Mouse (Mus musculus) layer of hippocampus, adult 2 months (tissue): ENCODE results near the gene Otogl. TPM values are rescaled to one million over a fixed set of nuclear protein-coding genes. Genes with fewer than 3 reads are reported as not detected.

Experiments
- DNase-seq, 2 experiments: peaks; one replicate each; pipeline ENCODE4 v3.0.0; 2022; ENCODE audit warnings: low spot score in 2 of 2
- H3K27ac ChIP-seq: fragments of 200-600 bp; 2 replicates; pipeline ENCODE4 v1.8.1; 2022
- H3K4me3 ChIP-seq: fragments of 200-600 bp; 2 replicates; pipeline ENCODE4 v1.8.1; 2022; ENCODE audit warnings: mild to moderate bottlenecking
- CTCF ChIP-seq: fragments of 200-600 bp; conservative IDR thresholded peaks from 2 replicates; pipeline ENCODE4 v1.8.1; 2022; ENCODE audit warnings: antibody characterized with exemption, mild to moderate bottlenecking, moderate library complexity
- total RNA-seq, 2 experiments: library from RNA; stranded (reverse); gene quantifications; 2 replicates each; pipeline ENCODE4 v1.2.3; 2021

The Otogl gene
- total RNA-seq, 2 experiments from 2014 or later = 0.29 to 0.41 TPM

GRCm38 (mm10) chr10:107899946-107900345 lies 12.0 kb downstream of the Otogl start:
- Histone ChIP-seq H3K4me3 (no peak overlapping the region), H3K27ac (no peak overlapping the region)
- no peak for TF ChIP-seq CTCF
- DNase-seq = no peak

DNA sequence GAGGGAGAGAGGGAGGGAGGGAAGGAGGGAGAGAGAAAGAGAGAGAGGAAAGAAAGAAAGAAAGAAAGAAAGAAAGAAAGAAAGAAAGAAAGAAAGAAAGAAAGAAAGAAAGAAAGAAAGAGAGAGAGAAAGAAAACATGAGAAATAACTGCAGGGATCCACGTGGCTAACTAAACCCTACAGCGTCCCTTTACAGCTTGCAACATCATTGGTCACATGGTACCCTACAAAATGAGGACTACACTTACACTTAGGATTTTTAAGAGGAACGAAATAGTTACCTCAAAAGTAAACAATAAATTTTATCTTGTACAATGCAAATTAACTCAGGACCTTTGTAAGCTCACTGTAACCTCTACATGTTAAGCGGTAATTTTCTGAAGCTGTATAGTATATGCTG lies 15.8 kb downstream of the Otogl start:
- no peak for TF ChIP-seq CTCF
- Histone ChIP-seq H3K4me3 (no peak overlapping the region), H3K27ac (no peak overlapping the region)
- DNase-seq = no peak

DNA sequence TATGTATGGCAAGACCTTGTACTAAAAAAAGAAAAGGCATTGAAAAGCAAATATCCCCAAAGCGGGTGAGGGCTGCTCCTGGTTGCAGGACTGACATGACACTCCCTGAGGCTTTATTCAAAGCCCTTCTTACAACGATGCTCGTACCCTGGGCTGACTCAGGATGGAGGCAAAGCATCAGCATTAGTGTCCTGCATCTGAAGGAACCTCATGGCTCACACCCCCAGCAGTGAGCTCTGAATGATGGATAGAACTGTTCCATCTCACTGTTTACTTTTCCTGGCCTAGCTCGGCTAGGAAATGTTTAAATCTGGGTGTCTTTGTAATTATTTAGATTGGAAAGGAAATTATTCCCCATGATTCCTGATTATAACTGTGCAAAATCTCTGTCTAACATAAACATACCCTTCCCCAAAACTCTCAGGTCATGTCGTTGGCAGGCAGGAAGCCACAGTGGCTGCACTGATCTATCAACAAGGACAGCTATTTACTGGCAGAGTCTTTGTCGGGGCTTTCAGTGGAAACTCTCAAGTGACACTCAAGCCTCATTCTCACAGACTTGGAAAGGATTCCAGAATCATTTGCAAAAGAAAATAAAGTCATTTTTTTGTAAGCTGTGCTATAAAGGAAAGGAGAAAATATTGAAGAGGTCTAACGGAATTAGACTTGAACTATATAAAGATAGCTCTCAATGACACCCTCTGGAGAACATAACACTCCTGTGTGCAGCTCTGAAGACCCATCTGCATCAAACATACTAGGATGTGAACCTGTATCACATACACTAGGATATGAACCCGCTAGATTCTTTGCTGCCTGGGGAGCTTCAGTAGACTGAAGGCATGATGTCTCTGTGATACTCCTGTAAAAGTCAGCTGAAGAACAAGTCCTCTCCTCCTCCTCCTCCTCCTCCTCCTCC lies 17.0 kb downstream of the Otogl start:
- DNase-seq = no peak
- no peak for TF ChIP-seq CTCF
- H3K27ac ChIP-seq = no peak overlapping the region
- no peak overlapping the region for H3K4me3 ChIP-seq

DNA sequence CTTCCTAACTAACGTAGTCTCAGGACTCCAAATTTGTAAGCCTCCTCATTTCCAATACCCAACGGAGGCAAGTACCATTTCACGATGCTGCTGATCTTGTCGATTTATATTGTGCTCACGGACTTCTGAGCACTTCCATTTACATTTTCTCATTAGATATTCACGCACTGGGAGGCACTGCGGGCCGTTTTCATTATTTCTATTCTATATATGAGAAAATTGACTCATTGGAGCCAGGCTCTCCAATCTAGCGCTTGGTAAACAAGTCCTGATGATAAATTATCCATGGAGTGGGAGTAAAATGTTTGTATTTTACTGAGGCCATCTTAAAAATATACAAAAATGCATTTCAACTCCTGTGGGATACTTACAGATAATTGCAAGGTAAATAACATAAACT lies 21.5 kb downstream of the Otogl start:
- no peak for DNase-seq
- H3K27ac ChIP-seq = no peak overlapping the region

DNA sequence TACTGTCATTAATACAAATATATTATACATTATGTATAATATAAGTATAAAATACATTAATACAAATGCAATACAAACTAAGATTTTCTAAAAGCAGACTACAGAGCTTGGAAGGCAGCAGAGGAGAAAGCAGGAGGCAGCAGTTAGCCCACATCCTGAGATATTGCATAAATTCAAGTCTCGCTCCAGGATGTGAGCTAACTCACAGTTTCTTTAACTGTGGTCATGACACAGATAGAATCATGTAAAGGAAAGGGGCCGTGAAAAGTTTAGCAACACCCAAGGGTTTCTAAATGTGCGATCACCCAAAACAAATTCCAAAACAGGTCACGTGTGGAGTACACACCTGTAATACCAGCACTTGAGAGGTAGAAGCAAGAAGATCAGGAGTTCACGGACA lies 39.4 kb downstream of the Otogl start:
- TF ChIP-seq CTCF = no peak

More for the DNA sequence above, 21.5 kb downstream of the Otogl start:
- no peak overlapping the region for H3K4me3 ChIP-seq
- TF ChIP-seq CTCF = no peak

DNA sequence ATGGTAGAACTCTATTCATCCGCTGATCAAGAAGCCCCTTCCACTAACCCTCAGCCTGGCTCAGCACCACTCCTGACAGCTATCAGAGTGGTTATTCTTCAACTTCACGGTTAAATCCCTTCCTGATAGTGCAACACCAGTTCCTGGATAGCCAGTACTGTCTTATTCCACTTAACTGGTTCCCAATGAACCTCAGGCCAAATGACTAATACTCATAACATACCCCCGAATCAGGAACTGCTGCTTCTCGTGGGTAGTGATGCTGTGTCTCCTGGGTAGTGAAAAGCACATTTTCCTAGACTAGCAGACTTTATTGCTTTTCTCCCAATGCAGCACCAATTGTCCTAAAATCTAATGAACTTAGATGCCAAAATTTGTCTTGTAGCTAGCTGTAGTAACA lies 39.8 kb downstream of the Otogl start:
- TF ChIP-seq CTCF = no peak
- no peak overlapping the region for H3K27ac ChIP-seq
- H3K4me3 ChIP-seq = no peak overlapping the region
- no peak for DNase-seq

More for the DNA sequence above, 39.4 kb downstream of the Otogl start:
- no peak for DNase-seq
- no peak overlapping the region for H3K4me3 ChIP-seq
- H3K27ac ChIP-seq = no peak overlapping the region

DNA sequence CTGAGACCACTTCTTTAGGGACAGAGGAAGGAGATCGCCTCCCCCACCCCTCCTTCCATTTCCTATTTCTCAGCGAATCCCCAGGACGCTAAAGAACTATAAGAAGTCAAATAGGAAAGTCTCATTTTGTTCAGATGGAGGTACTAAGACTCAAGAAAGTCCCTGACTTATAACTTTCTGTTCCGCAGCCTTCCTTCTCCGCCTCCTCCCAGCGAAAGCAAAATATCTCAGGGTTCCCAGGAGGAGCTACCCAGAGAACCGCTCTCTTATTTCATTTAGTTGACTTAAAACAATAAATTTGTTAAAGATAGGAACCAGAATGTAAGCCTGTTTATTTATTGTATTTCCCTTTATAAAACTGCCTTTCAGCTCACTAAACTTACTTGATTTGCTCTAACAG lies 41.4 kb downstream of the Otogl start:
- no peak for DNase-seq
- Histone ChIP-seq H3K4me3 (no peak overlapping the region), H3K27ac (no peak overlapping the region)
- no peak for TF ChIP-seq CTCF

GRCm38 (mm10) chr10:107868904-107869303 lies 43.0 kb downstream of the Otogl start:
- no peak for DNase-seq
- Histone ChIP-seq H3K4me3 (no peak overlapping the region), H3K27ac (no peak overlapping the region)
- no peak for TF ChIP-seq CTCF

DNA sequence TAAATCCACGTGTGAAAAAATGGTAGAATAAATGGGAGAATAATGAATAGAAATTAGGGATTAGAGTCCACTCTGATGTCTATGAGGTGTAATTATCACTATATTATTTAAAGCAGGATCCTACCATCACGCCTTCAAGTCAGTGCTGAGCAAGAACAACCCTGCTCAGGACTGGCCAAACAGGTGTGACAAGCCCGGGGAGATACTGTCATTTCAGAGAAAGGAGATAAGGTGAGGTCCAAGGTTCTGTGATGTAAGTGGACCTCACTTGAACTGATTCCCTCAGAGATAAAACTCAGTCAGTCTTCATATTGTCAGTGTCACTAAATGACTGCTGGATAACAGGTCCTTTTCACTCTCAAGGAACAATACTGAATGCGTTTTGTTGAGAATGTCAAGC lies 44.5 kb downstream of the Otogl start:
- Histone ChIP-seq H3K4me3 (no peak overlapping the region), H3K27ac (no peak overlapping the region)
- DNase-seq = no peak
- TF ChIP-seq CTCF = no peak

DNA sequence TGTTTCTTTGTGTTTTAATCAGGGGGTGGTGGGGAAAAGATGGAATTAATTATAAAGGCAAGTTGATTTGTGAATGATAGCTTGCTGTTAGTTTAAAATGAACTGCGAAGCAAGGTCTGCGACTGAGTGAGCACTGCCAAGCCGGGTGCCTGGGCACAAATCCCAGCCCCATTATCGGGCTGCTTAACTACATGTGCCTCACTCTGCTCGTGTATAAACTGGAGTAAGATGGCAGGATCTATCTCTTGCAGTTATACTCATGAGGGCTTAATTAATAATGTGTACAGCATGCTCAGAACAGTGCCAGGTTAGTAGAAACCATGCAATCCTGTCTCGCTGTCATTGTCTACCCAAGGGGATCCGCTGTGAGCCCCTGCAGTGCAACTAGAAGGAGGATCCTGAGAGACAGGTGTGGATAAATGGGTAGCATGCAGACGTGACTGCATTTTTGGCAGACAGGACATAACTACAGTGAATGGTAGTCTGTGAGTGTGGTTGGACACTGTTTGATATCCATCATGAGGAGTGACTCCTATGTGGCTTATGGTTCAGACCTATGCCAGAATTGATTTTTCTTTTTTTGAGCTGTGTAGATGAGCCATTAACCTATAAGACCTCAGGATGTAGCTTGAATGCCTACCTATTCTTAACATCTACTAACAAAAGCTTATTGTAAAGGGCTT lies 51.6 kb downstream of the Otogl start:
- peak in 1 of 2 experiments; percentile 13 for DNase-seq
- Histone ChIP-seq H3K4me3 (no peak overlapping the region), H3K27ac (no peak overlapping the region)
- no peak for TF ChIP-seq CTCF

GRCm38 (mm10) chr10:107859220-107859619 lies 52.7 kb downstream of the Otogl start:
- no peak for DNase-seq
- H3K4me3 ChIP-seq = no peak overlapping the region
- no peak overlapping the region for H3K27ac ChIP-seq
- no peak for TF ChIP-seq CTCF

DNA sequence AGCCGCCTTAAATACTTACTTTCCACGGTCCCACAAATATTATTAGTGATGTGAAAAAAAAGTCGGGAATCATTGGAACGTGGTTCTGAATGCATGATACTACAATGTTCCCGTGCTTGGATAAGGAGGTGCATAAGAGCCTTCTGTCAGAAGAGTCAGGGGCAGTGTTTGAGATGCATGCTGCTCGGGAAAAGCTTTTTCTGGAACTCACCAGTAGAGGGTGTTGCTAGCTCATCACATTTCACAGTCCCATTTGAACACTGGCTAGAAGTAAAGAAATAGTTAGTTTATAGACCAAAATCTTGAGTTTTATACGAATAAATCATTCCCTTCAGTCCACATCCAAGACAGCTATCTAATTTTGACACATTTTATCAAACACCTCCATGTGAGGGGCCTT lies 53.2 kb downstream of the Otogl start:
- DNase-seq = peak; percentile 34 to 47
- peak; percentile 89 for TF ChIP-seq CTCF
- H3K4me3 ChIP-seq = no peak overlapping the region
- no peak overlapping the region for H3K27ac ChIP-seq

DNA sequence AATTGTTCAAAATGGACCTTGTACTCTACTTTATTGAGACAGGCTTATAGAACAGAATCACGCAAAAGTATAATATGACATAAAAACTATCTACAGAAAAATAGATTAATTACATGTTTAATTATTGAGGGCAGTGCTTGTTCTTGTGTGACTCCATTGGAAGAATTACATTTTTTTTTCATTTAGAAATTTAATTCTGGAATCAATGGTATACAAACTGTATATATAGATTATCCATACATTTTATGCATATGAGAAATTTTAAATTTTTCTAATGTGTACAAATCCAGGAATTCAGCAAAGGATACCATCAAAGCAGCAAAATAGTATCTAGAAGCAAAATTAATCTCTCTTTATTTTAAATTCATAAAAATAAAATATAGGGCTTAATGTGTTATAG lies 67.0 kb downstream of the Otogl start:
- H3K27ac ChIP-seq = no peak overlapping the region
- no peak for DNase-seq
- TF ChIP-seq CTCF = no peak
- no peak overlapping the region for H3K4me3 ChIP-seq
